Mouse (Mus musculus): Measurements from ENCODE around the gene Npcd.

Npcd gene

DNA sequence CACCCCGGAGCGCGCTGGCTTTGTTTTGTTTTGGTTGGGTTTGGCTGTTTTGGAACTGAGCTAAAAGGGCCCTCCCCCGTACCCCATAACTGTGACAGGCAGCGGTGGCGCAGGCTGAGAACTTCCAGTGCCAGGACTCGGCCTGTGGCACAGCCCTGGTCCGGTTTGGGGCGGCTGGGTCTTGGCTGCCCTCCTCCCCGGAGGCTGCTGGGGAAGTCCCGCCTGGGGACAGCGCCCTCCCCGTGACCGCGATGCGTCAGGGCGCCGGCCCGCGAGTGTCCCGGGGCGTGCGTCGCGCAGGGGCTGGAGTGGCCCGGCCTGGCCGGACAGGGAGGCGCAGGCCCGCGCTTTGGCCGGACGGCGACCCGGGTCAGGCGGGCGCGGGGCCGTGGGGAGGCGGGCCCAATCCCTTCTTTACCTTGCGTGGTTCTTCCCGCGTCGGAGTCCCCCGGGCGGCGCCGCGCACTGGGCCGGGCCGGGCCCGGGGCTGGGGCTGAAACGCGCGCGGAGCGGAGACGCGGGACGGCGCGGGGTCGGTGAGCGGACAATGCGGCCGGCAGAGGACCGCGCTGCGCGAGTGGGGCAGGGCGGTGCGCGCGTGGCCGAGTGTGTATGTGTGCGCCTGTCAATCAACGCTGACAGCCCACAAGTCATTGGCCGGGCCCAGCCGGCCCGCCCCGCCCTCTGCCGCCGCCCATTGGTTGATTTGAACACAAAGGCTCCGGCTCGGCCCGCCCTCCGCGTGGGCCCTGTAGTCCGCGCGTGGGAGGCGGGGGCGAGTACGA is 91.9 kb downstream of the Npcd start, which contains the start of gene Sun2:
Gene Sun2 (minus strand): TSS at position 616 of the 785 bp plus-strand sequence.
- peak; percentile 93 for DNase-seq (ENCODE audit: low read depth)

DNA sequence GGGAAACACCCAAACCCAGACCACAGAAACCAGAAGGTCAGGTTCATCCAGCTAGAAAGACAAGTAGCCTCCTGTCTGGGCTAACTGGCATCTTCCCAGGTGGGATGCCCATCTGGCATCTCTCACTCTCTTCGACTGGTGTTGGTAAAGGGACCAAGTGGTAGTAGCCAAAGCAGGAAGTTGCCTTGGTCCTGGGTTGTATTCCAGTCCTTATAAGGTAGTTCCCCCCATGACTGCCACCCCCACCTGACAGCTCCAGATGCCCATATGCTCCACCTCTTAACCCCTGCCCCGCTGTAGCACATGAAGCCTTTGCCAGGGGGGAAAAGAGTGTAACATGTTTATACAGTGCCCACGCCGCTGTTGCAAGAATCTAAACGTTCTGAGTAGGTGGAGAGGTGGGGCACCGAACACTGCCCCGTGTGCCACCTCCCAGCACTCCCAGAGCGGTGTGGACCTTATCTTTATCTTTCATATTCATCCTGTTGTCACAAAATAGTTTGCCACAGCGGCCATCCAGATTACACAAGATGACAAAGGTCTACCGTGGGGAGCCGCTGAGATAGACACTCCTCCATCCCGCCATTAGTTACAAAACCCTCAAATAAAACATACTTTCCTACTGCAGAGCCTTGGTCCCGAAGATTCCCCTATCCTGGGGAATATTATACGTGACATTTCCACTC is 92.7 kb downstream of the Npcd start:
- DNase-seq (ENCODE audit: low read depth) = peak; percentile 56

GRCm38 (mm10) chr15:79740739-79741138 is 93.3 kb downstream of the Npcd start:
- peak; percentile 31 for DNase-seq (ENCODE audit: low read depth)

Data from NIH3T3 (cell line).